Mouse (Mus musculus): Measurements from ENCODE around the gene Ldlrad3.

Gene Ldlrad3

DNA sequence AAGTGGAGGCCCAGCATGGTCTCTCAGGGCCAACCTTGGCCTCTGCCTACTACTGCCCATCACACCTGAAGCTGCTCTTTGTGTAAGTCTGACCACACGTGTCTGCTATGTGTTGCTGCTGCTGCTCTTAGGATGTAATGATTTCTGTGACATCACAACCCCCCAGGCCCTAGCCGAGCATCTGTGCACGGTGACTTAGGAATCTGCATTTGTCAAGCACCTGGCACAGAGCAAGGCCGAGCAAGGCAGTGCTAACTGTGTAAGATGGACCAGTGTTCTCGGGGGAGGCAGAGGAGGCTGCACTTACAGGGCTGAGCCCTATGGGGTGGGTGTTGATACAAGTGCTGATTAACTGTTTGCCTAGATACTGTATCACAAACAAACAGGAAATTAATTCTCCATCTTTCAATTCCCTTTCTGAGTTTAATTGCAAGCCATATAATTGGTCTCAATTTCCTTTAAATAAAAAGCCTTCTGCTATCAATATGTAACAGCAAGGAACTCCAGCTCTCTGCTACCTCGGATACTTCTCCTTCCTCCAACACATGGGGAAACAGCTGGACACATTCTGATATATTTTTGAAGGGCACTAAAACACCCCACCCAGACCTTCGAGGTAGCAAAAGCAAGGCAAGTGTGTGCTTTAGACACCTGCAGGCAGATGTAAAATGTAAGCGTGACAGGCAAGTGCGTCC lies 152.2 kb downstream of the Ldlrad3 start:
- DNase-seq, result no peak

DNA sequence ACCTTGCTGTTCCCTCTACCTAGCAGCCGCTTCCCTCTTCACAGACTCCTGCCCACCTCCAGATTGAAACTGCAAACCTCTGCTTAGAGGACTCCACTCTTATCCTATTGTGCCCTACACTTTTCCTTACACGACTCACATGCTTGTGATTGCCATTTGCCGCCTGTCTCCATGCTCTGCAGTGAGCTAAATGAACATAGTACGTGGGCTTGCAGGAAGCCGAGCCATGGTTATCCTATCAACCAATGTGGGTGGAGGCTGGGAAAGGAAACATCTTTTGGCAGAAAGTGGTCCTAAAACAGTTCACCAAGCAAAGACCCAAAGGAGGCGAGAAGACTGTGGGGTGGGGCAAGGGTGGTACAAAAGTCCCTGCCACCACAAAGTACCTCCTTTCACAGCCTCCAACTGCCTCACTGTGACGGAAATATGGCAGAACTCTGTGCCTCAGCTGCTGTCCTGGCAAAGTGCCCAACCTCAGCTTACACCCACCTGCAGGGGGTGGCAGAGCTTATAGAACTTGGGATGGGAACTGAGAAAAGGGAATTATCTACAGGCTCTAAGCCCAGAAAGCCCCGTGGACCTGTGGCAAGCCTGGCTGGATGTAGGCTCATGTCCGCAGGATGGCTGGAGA lies 153.4 kb downstream of the Ldlrad3 start:
- DNase-seq, result peak; percentile 62

DNA sequence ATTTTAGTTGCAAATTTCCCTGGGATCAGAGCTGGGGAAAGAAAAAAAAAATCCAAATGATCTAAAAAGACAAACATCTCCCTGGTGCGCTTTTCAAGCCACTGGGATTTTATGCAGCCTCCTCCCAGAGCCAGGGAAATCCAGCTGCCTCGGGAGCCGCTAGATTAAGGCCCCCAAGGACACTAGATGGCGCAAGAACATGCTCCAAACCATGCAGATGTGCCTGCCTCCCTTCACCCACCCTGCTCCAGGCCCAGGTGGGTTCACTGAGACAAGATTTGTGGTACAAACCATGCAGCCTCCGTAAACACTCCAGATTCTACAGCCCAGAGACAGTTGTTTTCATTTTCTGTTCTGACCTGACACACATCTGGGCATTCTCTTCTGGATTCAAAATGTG lies 155.5 kb downstream of the Ldlrad3 start:
- peak; percentile 69 for DNase-seq

DNA sequence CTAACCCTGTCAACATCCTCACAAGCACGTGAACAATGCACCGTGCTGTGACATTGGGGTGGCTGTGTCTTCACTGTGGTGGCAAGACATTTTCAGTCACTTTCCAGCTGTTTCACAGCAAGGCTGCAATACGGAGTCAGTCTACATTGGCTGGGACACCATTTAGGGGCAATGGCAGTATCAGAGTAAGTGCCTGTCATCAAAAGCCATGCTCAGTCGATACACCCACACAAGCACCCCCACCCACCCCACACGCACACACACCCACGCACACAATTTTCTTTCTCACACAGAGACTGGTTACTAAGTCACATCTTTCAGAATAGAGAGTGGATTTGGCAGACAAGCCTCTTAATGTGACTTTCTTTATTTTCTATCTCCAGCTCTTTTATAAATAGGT lies 156.0 kb downstream of the Ldlrad3 start:
- DNase-seq, result no peak

DNA sequence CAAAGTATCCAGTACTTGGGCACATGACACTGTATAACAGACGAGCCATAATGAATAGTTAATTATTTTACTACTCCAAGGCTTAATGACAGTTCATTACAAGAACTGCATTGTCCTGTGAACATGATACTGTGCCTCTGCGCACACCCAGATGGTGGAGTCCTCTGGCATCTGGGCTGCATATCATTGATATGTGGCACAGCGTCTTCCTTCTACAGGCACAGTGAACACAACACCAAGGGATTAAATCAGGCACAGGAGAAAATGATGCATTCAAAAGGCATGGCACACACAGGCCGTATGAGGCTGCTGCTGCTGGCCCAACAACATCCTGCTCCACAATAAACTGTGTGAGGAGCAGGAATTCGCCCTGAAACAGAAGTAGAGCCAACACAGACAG lies 156.5 kb downstream of the Ldlrad3 start:
- no peak for DNase-seq

DNA sequence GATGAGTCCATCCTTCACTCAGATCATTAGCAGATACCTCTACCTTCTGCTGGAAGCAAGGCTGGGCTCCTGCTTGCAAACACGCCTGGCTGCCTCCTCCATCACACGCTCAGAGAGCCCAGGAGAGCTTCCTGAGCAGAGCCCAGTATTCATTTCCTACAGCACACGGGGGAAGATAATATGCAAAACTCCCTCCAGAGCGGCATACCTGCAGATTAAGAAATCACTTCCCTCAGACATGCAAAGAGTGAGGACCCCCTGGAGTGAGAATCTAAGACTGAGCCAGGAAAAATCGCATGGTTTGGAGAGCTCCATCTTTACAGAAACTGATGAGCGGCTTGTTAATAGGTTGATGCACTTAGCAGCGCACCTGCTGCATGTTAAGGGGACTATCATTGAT lies 158.9 kb downstream of the Ldlrad3 start:
- DNase-seq, result no peak

DNA sequence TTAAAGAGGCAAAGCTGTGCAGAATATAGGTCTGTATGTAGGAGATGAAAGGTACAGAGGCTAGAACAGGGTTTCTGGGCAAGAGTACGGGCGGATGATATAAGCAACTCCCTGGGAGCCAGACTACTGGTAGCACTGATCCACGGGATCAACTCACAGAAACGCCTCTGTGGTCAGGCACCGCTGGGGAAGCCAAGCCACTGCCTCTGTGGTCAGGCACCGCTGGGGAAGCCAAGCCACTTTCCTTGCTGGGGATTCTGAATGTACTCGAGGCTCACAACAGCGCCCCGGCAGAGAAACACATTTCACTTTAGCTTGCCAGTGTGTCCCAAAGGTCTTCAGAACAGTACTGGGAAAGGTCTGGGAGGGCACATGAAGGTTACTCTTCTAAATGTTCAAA lies 160.0 kb downstream of the Ldlrad3 start:
- DNase-seq, result no peak

DNA sequence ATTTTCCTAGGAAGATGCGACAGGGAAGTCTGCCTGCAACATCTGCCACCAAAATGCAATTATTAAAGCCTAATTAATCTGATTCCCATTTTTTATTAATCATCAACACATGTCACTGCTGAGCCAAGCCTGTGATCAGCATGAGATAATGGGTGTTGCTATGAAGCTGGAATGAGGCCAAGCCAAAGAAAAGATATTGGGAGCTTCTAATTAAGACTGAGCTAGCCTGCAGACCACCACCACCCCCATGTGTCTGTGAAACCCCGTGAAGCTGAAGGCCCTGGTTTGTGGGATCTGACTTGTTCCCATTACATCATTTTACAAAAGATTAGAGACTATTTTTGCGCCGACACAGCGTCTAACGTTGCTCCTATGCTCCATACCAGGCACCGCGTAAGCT lies 161.7 kb downstream of the Ldlrad3 start:
- peak; percentile 83 for DNase-seq

DNA sequence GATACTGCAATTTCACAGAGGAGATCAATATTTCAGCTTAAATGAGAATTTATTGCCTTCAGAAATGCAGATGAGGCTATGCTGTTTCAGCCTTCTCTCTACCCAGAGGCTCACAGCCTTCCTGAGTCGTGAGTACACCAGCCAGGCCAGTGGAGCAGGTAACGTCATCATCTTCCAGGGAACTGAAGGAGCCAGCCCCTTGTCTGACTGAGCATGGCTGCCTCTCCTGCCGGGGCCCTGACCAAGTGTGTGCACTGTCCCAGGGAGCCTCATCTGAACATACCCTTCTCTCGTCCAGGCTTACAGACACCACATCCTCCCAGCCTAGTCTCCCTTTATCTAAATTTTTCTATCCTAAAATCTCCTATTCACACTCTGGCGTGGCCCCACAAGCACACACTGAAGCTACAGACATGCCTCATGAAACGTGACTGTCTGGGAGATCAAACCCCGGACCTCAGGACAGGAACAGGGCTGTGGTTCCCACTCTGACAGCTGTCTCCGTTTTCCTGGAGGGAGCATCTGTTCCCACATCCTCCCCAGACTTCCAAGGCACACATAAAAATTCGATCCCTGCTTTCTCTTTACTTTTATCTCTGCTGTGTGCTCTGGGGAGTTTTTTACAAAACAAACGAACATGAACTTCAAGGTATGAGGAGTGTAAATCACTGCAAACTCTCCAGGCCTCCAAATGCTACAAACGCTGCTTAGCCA lies 164.7 kb downstream of the Ldlrad3 start:
- DNase-seq, result no peak

DNA sequence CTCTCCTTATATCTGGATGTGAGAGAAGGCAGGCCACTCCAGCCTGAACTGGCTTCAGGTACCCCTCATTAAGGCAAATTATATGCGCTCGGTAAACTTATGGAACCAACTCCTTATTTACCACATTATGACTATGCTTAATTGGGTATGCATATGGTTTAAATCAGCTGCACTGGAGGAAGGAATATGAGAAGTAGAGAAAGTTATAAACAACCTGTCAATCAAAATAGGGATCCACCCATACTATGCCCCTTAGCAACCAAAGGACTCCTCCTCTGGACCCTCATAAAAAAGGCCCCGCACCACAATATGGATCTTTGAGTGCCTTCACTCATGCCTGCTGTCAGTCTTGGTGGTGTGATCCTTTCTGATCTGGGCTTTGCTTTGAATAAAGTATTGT lies 165.6 kb downstream of the Ldlrad3 start:
- DNase-seq, result no peak

DNA sequence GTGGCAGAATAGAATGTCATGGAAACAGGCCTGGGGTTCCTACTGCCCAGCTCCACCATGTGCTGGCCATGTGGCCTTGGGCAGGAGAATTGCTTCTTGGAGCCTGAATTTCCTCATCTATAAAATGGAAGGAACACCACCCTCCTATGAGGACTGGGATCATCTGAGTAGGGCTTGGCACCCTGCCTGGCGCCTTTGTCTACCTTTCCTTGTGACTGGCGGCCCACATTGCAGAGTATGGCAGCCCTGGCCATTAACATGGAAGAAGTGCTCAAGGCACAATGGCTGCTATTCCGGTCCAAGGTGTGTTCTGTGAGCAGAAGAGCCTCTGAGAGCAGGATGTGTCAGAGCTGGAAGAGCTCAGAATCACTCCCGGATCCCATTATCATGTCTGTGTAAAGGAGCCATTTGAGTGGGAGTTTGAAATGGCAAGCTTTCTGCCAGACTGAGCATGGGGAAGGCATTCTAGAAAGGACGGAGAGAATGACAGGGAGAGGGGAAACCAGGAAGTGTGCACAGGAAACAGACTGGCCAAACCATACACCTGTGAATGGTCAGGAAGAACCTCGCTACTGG lies 171.6 kb downstream of the Ldlrad3 start:
- DNase-seq, result no peak

DNA sequence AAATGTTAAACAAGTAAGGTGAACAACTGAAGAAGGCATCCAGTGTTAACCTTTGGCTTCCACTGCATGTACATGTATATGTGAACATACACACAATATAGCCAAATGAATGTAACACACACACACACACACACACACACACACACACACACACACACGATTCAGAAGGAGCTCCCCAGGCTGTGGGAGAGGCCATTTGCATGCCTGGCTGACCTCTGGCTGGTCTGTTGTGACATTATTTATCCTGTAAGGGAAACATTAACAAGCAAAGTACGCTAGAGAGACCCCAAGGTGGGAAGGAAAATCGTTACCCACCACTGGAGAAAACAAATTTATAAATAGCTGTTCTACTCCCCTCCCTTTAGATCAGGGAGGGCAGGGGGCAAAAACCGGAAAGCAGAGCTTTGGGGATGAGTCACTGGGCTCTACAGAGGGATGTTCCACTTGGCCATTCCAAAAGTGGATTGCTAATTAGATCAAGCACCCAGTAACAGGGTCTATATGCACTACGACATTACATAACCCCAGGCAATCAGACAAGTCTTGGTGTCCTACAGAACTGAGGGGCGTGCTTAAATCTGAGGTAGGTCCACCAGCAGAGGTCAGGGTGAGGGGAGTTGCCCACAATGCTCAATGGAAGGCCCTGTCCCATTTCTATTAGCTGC lies 174.7 kb downstream of the Ldlrad3 start:
- DNase-seq, result no peak

DNA sequence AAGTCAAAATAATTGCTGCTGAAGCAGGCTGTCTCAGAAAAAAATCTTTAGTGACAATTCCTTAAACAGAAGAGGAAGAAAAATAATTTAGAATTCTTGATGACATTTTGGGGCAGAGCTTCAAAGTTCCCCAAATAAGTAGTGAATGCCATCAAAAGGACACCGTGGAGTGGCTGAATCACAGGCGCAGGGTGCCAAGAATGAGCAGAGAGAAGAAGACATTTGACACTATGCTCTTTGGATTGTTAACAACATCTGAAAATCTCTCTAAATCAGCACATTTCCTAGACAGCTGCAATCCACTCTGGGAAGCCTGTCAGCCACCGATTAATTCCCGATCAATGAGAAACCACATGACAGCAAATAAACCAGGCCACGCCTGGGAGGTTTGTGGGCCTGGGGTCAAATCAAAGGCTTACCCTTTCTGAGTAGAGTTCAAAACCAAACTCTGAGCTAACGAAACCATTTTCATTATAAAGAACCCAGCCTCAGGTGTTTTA lies 176.4 kb downstream of the Ldlrad3 start:
- DNase-seq, result no peak

DNA sequence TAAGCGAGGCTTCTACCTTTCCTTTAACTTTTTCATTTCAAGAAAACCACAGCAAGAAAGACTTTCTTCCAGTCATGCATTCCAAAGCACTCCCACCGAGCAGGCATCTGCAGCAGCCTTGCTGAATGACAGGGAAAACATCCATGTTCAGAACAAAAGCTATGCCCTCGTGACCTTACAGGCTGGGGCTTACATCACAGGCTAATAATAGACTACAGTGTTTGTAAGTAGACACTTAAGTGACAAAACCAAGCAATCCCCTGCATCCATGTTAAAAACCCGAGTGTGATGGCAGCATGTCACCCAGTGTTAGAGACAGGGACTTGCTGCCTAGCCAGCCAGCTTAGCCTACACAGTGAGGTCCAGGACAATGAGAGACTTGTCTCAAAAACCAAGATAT lies 180.0 kb downstream of the Ldlrad3 start:
- peak; percentile 53 for DNase-seq

DNA sequence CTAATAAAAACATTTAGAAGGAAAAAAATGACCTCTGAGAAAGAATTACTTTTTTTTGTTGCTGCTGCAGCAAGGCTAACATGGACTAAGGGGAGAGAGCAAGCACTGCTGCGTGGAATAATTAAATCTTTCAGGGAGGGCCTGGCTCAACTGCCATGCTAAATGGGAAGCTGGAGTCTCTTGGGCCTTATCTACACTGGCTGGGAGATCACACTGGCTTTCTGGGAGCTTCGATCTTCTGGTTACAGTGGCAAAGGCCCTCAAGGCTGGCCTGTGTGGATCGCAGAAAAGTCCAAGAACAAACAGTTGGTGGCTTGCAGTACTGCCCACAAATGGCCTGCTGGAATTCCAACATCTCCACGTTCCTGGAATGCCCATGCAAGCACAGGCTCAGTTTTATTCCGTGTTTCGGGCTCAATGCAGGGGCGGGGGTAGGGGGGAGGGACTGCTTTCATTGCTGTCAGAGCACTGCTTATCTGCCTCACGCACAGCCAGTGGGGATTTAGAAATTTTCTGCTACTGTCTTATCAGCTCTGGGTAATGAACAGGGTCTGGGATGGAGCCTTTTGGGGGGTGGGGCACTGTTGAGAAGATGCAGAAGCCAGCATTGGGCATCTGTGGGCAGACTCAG lies 180.7 kb downstream of the Ldlrad3 start:
- DNase-seq, result no peak

DNA sequence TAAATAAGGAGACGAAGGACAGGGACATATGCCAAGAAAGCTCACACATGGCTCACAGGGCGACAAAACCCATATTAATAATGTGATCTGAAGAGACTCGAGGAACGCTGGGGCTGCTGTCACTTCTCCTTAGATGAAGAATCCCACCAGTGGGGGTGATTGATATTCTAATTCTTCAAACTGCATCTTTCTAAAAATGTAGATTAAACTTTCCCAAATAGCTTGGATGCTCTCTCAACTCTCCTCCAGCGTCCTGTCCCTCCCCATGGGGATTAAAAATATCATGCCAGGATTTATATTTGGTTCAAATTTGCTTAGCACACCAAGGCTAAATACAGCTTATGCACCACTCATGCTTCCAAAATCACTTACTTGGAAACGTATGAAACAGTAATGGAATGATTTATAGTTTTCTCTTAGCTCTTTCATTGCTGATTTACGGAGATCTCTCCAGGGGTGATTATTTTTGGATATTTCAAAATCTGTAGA lies 182.4 kb downstream of the Ldlrad3 start:
- no peak for DNase-seq

DNA sequence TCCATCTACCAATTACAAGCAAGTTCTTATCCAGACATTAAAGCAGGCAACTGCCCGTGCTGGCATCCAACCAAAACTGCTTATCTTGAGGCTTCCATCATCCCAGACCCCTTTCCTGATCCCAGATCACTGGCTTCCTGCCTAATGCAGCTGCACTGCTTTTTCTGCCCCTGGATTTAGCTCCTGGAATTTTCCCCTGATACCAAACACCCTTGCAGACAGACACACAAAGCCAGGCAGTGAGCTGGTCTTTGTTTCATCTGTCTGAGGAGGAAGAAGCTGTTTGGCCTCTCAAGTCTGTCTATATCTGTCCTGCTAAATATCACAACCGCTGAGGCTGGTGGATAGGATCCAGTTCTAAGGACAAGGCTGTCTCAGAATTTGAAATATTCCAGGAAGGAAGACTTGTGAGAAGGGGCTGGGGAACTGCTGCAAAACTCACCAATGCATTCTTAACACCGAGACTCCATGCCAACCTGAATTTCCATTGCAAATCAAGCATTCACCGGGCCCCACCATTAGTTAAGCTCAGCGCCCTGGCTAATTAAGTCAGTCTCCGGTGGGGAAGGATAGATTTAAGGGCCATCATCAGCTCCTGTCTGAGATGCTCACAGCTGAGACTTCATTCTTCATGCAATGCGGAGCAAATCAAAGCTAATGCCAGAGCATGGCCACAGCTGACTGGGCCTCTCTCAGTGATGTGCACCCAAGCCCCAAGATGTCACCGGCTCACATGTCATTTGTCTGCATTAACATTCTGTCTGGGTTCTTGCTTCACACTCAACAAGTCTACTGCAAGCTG lies 183.0 kb downstream of the Ldlrad3 start:
- DNase-seq, result peak; percentile 77

DNA sequence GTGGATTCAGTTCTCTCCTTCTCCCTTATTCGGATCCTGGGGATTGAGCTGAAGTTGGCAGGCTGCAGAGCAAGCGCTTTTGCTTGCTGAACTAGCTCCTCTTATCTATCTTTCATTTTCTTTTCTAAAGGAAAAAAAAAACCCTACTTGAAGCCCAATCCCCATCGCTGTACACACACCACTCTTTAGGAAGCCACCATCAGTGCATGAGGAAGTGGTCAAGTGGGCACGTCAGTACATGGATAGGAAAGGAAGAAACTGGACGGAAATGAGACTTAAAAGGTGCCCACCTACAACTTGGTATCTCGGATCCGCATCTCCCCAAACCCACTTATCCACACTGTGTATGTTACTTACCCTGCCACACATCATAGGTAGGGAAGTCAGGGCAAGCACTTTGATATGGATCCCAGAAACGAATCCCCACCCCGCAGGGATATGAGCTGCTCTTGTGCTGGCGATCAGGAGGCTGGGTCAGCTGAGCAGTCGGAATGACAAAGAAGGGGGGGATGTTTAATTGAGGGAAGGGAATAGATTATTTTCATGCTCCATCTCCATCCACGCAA lies 183.7 kb downstream of the Ldlrad3 start:
- no peak for DNase-seq

DNA sequence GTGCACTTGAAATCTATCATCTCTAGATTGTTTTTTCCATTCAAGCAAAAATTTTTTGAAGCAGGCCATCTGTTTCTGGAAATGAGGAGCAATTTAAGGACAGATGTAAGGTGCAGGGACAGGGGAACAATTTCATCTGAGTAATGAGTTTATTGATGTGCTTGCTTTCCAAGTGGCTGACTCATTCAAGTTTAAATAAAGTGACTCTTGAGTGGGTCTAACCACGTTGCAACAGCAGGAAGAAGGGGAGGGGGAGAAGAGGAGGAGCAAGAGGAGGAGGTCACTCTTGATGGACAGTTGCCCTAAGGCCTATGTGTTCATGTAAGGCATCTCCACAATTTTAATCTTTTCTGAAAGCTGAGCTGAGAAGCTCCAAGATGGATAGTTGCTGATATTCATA lies 184.5 kb downstream of the Ldlrad3 start:
- no peak for DNase-seq

DNA sequence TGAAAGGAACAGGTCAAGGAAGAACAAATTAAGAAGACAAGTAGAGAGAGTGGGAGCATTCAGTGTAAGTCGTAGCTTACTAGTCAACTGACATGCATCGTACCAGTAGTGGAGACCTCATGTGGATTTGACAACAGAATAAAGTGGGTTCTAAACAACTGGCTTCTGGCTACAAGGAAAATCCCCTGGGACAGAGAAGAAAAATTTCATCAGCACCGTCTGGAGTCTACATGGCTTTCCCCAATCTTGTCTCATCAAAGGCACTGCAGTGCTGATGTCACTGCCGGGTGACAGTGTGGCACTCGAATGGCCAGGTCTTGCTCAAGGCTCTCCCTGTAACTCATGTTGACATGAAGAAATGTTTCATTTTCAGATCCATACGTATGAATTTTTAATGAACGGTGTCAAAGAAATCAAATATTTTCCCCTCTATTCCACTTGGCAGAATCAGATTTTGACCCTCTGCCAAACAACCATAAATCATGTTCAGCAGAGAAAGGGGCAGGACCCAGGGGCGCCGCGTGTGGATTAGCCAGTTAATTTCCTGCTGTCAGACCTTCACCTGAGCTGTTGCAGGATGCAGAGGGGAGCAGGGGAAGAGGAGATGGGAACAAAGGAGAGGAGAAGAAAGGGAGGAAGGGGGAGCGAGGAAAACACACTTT lies 187.1 kb downstream of the Ldlrad3 start:
- no peak for DNase-seq

DNA sequence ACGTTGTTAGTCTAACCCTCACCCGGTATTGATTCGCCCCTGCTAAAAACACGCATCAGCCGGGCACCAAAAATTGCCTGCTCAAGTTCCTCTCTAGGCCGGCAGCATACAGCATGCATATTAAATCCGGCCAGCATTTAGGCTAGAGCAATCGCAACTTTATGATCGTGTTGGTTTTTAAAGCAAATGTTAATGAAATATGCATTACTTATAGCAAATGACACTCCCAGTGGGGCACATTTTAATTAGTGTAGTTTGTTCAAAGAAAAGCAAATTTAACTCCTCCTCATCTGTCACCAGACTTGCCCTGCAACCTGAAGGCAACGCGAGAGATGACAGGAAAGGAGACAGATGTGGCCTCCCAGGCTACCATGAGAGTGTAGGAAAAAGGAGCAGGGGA lies 189.2 kb downstream of the Ldlrad3 start:
- no peak for DNase-seq

Data from retina, postnatal 1 day (tissue).